Mouse (Mus musculus) heart, embryonic 16.5 days (tissue): ENCODE data around the gene Adgrd1. TPM values are rescaled to one million over a fixed set of nuclear protein-coding genes. Genes with fewer than 3 reads are reported as not detected.

Experiments used
- ATAC-seq: fragments of 200-750 bp; cut with Nextera tagmentation; replicated peaks from 2 replicates; pipeline ENCODE4 v1.8.0; 2017; ENCODE audit warnings: moderate number of reproducible peaks; ENCODE audit not compliant: insufficient read depth, low FRiP score; ENCODE audit errors: extremely low read depth
- H3K27ac ChIP-seq: fragments of 300-500 bp; sonication (generic); 2 replicates; pipeline ENCODE4 v1.5.1; 2014; ENCODE audit warnings: mild to moderate bottlenecking, low read length, control low read depth, moderate library complexity
- H3K27me3 ChIP-seq: fragments of 300-500 bp; sonication (generic); 2 replicates; pipeline ENCODE4 v1.6.1; 2014; ENCODE audit warnings: low read length, mixed read lengths; ENCODE audit not compliant: control insufficient read depth, insufficient read depth
- H3K36me3 ChIP-seq: fragments of 300-500 bp; sonication (generic); 2 replicates; pipeline ENCODE4 v1.6.1; 2014; ENCODE audit not compliant: control insufficient read depth, insufficient read depth
- H3K4me1 ChIP-seq: fragments of 300-500 bp; sonication (generic); 2 replicates; pipeline ENCODE4 v1.6.1; 2014; ENCODE audit warnings: low read length, mixed read lengths; ENCODE audit not compliant: control insufficient read depth, insufficient read depth
- H3K4me2 ChIP-seq: fragments of 300-500 bp; sonication (generic); 2 replicates; pipeline ENCODE4 v1.6.1; 2014; ENCODE audit warnings: low read depth, mild to moderate bottlenecking, control low read depth, low read length
- H3K4me3 ChIP-seq: fragments of 300-500 bp; sonication (generic); 2 replicates; pipeline ENCODE4 v1.5.1; 2014; ENCODE audit warnings: mild to moderate bottlenecking, control low read depth, low read length
- H3K9ac ChIP-seq: fragments of 300-500 bp; sonication (generic); 2 replicates; pipeline ENCODE4 v1.6.1; 2014; ENCODE audit warnings: low read length, control low read depth
- H3K9me3 ChIP-seq: fragments of 300-500 bp; sonication (generic); replicated peaks from 2 replicates; pipeline ENCODE4 v1.6.1; 2016; ENCODE audit warnings: low read length; ENCODE audit not compliant: control insufficient read depth
- WGBS: fragments of 180-500 bp; shearing (Covaris S2); extraction: QIAGEN DNeasy Blood & Tissue Kit; methylation state at CpG from one replicate; pipeline ENCODE4 v1.1.7; 2014; 5-methylcytosine and 5-hydroxymethylcytosine counted together
- polyA plus RNA-seq: library from polyadenylated mRNA; unstranded; fragments of >200 nt; fragmentation: Nextera tagmentation; extraction: Ambion mirVana; gene quantifications from 2 replicates; pipeline ENCODE4 v1.2.1, GENCODE M21; 2015

Gene Adgrd1
- polyA plus RNA-seq, 1 experiment from 2014 or later, result 3.1 TPM

GRCm38 (mm10) chr5:129177697-129178511 is 81.4 kb downstream of the Adgrd1 start:
- Histone ChIP-seq H3K9me3 (no peaks in the 10 kb centered on the region), H3K4me1 (peaks cover 6% of the 10 kb centered on the region; the same call in 1 of the 2 replicates), H3K4me2 (peak overlapping the region; percentile 33), H3K27ac (no peak overlapping the region), H3K27me3 (peaks cover 11% of the 10 kb centered on the region), H3K4me3 (peak overlapping the region; percentile 13; the same call in 1 of the 2 replicates), H3K9ac (no peak overlapping the region), H3K36me3 (no peaks in the 10 kb centered on the region)
- 45% methylated on average over 14 of the region's 14 CpGs for WGBS
- peak; percentile 45; the same call in 1 of the 2 replicates for ATAC-seq

GRCm38 (mm10) chr5:129179356-129179755 is 82.8 kb downstream of the Adgrd1 start:
- ATAC-seq, result no peak
- Histone ChIP-seq H3K9me3 (no peaks in the 10 kb centered on the region), H3K4me1 (peaks cover 6% of the 10 kb centered on the region; the same call in 1 of the 2 replicates), H3K4me2 (no peak overlapping the region), H3K4me3 (no peak overlapping the region), H3K9ac (no peak overlapping the region), H3K27ac (no peak overlapping the region), H3K36me3 (no peaks in the 10 kb centered on the region), H3K27me3 (peaks cover 11% of the 10 kb centered on the region)
- WGBS, result 89% methylated on average over 6 of the region's 6 CpGs

- peaks cover 17% of the 10 kb centered on the region for H3K27me3 ChIP-seq
- WGBS, result 79% methylated on average over 17 of the region's 17 CpGs
- H3K27ac ChIP-seq, result no peak overlapping the region
- H3K4me2 ChIP-seq, result no peak overlapping the region
- ATAC-seq, result no peak
- no peak overlapping the region for H3K9ac ChIP-seq
- H3K9me3 ChIP-seq, result no peaks in the 10 kb centered on the region
- no peaks in the 10 kb centered on the region for H3K36me3 ChIP-seq
- peaks cover 6% of the 10 kb centered on the region; the same call in 1 of the 2 replicates for H3K4me1 ChIP-seq
- H3K4me3 ChIP-seq, result no peak overlapping the region
These were observed 83.6 kb downstream of the Adgrd1 start for GRCm38 (mm10) chr5:129179995-129180714.

- Histone ChIP-seq H3K4me1 (peaks cover 6% of the 10 kb centered on the region; the same call in 1 of the 2 replicates), H3K27me3 (peaks cover 16% of the 10 kb centered on the region), H3K4me2 (no peak overlapping the region), H3K4me3 (no peak overlapping the region), H3K27ac (no peak overlapping the region), H3K36me3 (no peaks in the 10 kb centered on the region), H3K9ac (no peak overlapping the region), H3K9me3 (no peaks in the 10 kb centered on the region)
- no peak for ATAC-seq
- WGBS, result 66% methylated on average over 13 of the region's 13 CpGs
These were observed 84.2 kb downstream of the Adgrd1 start for GRCm38 (mm10) chr5:129180715-129181228.

GRCm38 (mm10) chr5:129181450-129181849 is 84.9 kb downstream of the Adgrd1 start:
- peaks cover 16% of the 10 kb centered on the region for H3K27me3 ChIP-seq
- no peak overlapping the region for H3K9ac ChIP-seq
- WGBS, result 56% methylated on average over 5 of the region's 5 CpGs
- no peak overlapping the region for H3K4me2 ChIP-seq
- no peak for ATAC-seq
- no peak overlapping the region for H3K27ac ChIP-seq
- no peak overlapping the region for H3K4me3 ChIP-seq
- no peaks in the 10 kb centered on the region for H3K36me3 ChIP-seq
- H3K9me3 ChIP-seq, result no peaks in the 10 kb centered on the region
- peaks cover 6% of the 10 kb centered on the region; the same call in 1 of the 2 replicates for H3K4me1 ChIP-seq

- Histone ChIP-seq H3K27ac (no peak overlapping the region), H3K9ac (no peak overlapping the region), H3K27me3 (peaks cover 16% of the 10 kb centered on the region), H3K36me3 (no peaks in the 10 kb centered on the region), H3K4me3 (no peak overlapping the region), H3K9me3 (no peaks in the 10 kb centered on the region), H3K4me1 (peaks cover 6% of the 10 kb centered on the region; the same call in 1 of the 2 replicates), H3K4me2 (no peak overlapping the region)
- WGBS, result 46% methylated on average over 8 of the region's 8 CpGs
- ATAC-seq, result no peak
These were observed 86.0 kb downstream of the Adgrd1 start for GRCm38 (mm10) chr5:129182554-129182953.

GRCm38 (mm10) chr5:129186260-129186659 is 89.7 kb downstream of the Adgrd1 start:
- no peak for ATAC-seq
- Histone ChIP-seq H3K4me1 (peaks cover 3% of the 10 kb centered on the region; the same call in 1 of the 2 replicates), H3K9ac (no peak overlapping the region), H3K4me3 (no peak overlapping the region), H3K27me3 (peaks cover 9% of the 10 kb centered on the region), H3K9me3 (no peaks in the 10 kb centered on the region), H3K36me3 (no peaks in the 10 kb centered on the region), H3K27ac (no peak overlapping the region), H3K4me2 (no peak overlapping the region)
- WGBS, result 10% methylated on average over 2 of the region's 2 CpGs

GRCm38 (mm10) chr5:129186926-129187325 is 90.4 kb downstream of the Adgrd1 start:
- Histone ChIP-seq H3K9me3 (no peaks in the 10 kb centered on the region), H3K27me3 (peaks cover 9% of the 10 kb centered on the region), H3K4me3 (no peak overlapping the region), H3K9ac (no peak overlapping the region), H3K36me3 (no peaks in the 10 kb centered on the region), H3K27ac (no peak overlapping the region), H3K4me2 (no peak overlapping the region), H3K4me1 (no peaks in the 10 kb centered on the region)
- WGBS, result 72% methylated on average over 7 of the region's 7 CpGs
- no peak for ATAC-seq

GRCm38 (mm10) chr5:129189071-129189470 is 92.5 kb downstream of the Adgrd1 start:
- no peak overlapping the region for H3K4me3 ChIP-seq
- 83% methylated on average over 6 of the region's 6 CpGs for WGBS
- H3K4me1 ChIP-seq, result no peaks in the 10 kb centered on the region
- no peak overlapping the region for H3K9ac ChIP-seq
- H3K36me3 ChIP-seq, result no peaks in the 10 kb centered on the region
- H3K4me2 ChIP-seq, result no peak overlapping the region
- peaks cover 6% of the 10 kb centered on the region; the same call in 1 of the 2 replicates for H3K27me3 ChIP-seq
- H3K9me3 ChIP-seq, result no peaks in the 10 kb centered on the region
- no peak overlapping the region for H3K27ac ChIP-seq
- ATAC-seq, result no peak
